ENCODE assay signal across 23 mouse cellular contexts in genomic region chr1:121284197-121284596, GRCm38 (mm10). TPM values are rescaled to one million over a fixed set of nuclear protein-coding genes. Genes with fewer than 3 reads are reported as not detected.
DNase-seq lines count a peak whose midpoint lies in the region; ATAC-seq and TF ChIP-seq lines count a peak whose summit lies in the region.
"Had no signal": no experiment of that assay in that cellular context is flagged by ENCODE, and none has a peak within 500 bp of the region (broad histone marks: within the 10 kb centered on the region; RNA-seq: fewer than 3 reads in every experiment).

No protein-coding gene starts in this region.

- H3K4me1 ChIP-seq in embryonic facial prominence, embryonic 14.5 days (ENCODE audit: control insufficient read depth, insufficient read depth, low read length), result no peaks in the 10 kb centered on the region
- H3K4me1 ChIP-seq in embryonic facial prominence, embryonic 10.5 days, result no peaks in the 10 kb centered on the region
- H3K4me1 ChIP-seq in stomach, postnatal 0 days (replicated peaks; ENCODE audit: control insufficient read depth, insufficient read depth), result no peaks in the 10 kb centered on the region
- H3K4me1 ChIP-seq: embryonic facial prominence, embryonic 12.5 days; hindbrain, embryonic 12.5 days; liver, embryonic 12.5 days; stomach, embryonic 15.5 days had no signal

- no peaks in the 10 kb centered on the region for H3K36me3 ChIP-seq in embryonic facial prominence, embryonic 14.5 days (ENCODE audit: control insufficient read depth, insufficient read depth, low read length)
- no peaks in the 10 kb centered on the region for H3K36me3 ChIP-seq in embryonic facial prominence, embryonic 10.5 days (replicated peaks)
- H3K36me3 ChIP-seq in stomach, postnatal 0 days (ENCODE audit: control insufficient read depth, insufficient read depth, low read length), result no peaks in the 10 kb centered on the region
- H3K36me3 ChIP-seq: embryonic facial prominence, embryonic 12.5 days; hindbrain, embryonic 12.5 days; liver, embryonic 12.5 days; neural tube, embryonic 15.5 days; stomach, embryonic 15.5 days had no signal

- H3K4me3 ChIP-seq in embryonic facial prominence, embryonic 14.5 days (ENCODE audit: low read depth, low read length), result no peak overlapping the region
- H3K4me3 ChIP-seq in embryonic facial prominence, embryonic 10.5 days, result no peak overlapping the region
- no peak overlapping the region for H3K4me3 ChIP-seq in stomach, postnatal 0 days (ENCODE audit: low read depth, low read length)
- H3K4me3 ChIP-seq: embryonic facial prominence, embryonic 12.5 days; hindbrain, embryonic 12.5 days; liver, embryonic 12.5 days; neural tube, embryonic 15.5 days; stomach, embryonic 15.5 days had no signal

- H3K27ac ChIP-seq in embryonic facial prominence, embryonic 14.5 days (replicated peaks; ENCODE audit: low read depth, low read length), result no peak overlapping the region
- no peak overlapping the region for H3K27ac ChIP-seq in embryonic facial prominence, embryonic 10.5 days (replicated peaks)
- H3K27ac ChIP-seq in stomach, postnatal 0 days (replicated peaks), result no peak overlapping the region
- H3K27ac ChIP-seq: embryonic facial prominence, embryonic 12.5 days; hindbrain, embryonic 12.5 days; liver, embryonic 12.5 days; neural tube, embryonic 15.5 days; stomach, embryonic 15.5 days had no signal

- H3K4me2 ChIP-seq in embryonic facial prominence, embryonic 14.5 days (ENCODE audit: low read depth, low read length), result no peak overlapping the region
- H3K4me2 ChIP-seq in stomach, postnatal 0 days (replicated peaks; ENCODE audit: low read depth), result no peak overlapping the region
- H3K4me2 ChIP-seq: embryonic facial prominence, embryonic 12.5 days; heart, embryonic 11.5 days; hindbrain, embryonic 12.5 days; liver, embryonic 12.5 days; lung, embryonic 14.5 days; neural tube, embryonic 15.5 days; stomach, embryonic 15.5 days had no signal

- H3K27me3 ChIP-seq in embryonic facial prominence, embryonic 14.5 days (replicated peaks; ENCODE audit: control insufficient read depth, insufficient read depth, low read length), result no peaks in the 10 kb centered on the region
- no peaks in the 10 kb centered on the region for H3K27me3 ChIP-seq in embryonic facial prominence, embryonic 10.5 days (replicated peaks; ENCODE audit: low read depth, poor library complexity, severe bottlenecking)
- H3K27me3 ChIP-seq in stomach, postnatal 0 days (ENCODE audit: control insufficient read depth, insufficient read depth, low read length), result no peaks in the 10 kb centered on the region
- H3K27me3 ChIP-seq: embryonic facial prominence, embryonic 12.5 days; hindbrain, embryonic 12.5 days; liver, embryonic 12.5 days; neural tube, embryonic 15.5 days; stomach, embryonic 15.5 days had no signal

- no peaks in the 10 kb centered on the region for H3K9me3 ChIP-seq in embryonic facial prominence, embryonic 14.5 days (ENCODE audit: control insufficient read depth, low read length)
- no peaks in the 10 kb centered on the region for H3K9me3 ChIP-seq in embryonic facial prominence, embryonic 10.5 days
- H3K9me3 ChIP-seq in stomach, postnatal 0 days (ENCODE audit: control insufficient read depth, low read length), result no peaks in the 10 kb centered on the region
- H3K9me3 ChIP-seq: embryonic facial prominence, embryonic 12.5 days; hindbrain, embryonic 12.5 days; liver, embryonic 12.5 days; neural tube, embryonic 15.5 days; stomach, embryonic 15.5 days had no signal

- no peak for TF ChIP-seq EP300 in stomach, postnatal 0 days (optimal IDR thresholded peaks at IDR 0.05)

- no peak overlapping the region for H3K9ac ChIP-seq in embryonic facial prominence, embryonic 14.5 days (ENCODE audit: low read depth, low read length)
- no peak overlapping the region for H3K9ac ChIP-seq in stomach, postnatal 0 days (ENCODE audit: low read length)
- H3K9ac ChIP-seq: embryonic facial prominence, embryonic 12.5 days; hindbrain, embryonic 12.5 days; liver, embryonic 12.5 days; lung, embryonic 14.5 days; neural tube, embryonic 15.5 days; stomach, embryonic 15.5 days had no signal

- ATAC-seq in embryonic facial prominence, embryonic 14.5 days (ENCODE audit: low read depth), result no peak
- ATAC-seq in stomach, postnatal 0 days (ENCODE audit: low FRiP score, low TSS enrichment), result peak; percentile 88
- ATAC-seq: forebrain, embryonic 14.5 days; liver, embryonic 12.5 days; midbrain, embryonic 16.5 days had no signal

- no peak for TF ChIP-seq CTCF in stomach, postnatal 0 days (IDR thresholded peaks at IDR 0.05; ENCODE audit: low read depth)

- 87% methylated on average over 2 of the region's 2 CpGs for WGBS in embryonic facial prominence, embryonic 14.5 days
- WGBS in embryonic facial prominence, embryonic 10.5 days, result 92% methylated on average over 2 of the region's 2 CpGs
- 68% methylated on average over 2 of the region's 2 CpGs for WGBS in stomach, postnatal 0 days

- DNase-seq in embryonic facial prominence, embryonic 14.5 days (ENCODE audit: low spot score), result peak; percentile 16
- no peak for DNase-seq in embryonic facial prominence, embryonic 10.5 days (ENCODE audit: low spot score)
- peak; percentile 24 for DNase-seq in urinary bladder, postnatal 14 days (ENCODE audit: low spot score)
- DNase-seq in urinary bladder, adult 2 months (ENCODE audit: low spot score), result no peak
- DNase-seq in kidney, postnatal 10 days, result peak; percentile 44
- DNase-seq in stomach, postnatal 0 days (ENCODE audit: low spot score), result peak; percentile 58
- no peak for DNase-seq in gastrocnemius, postnatal 25 days
- no peak for DNase-seq in right cerebral cortex, adult 18-20 months
- DNase-seq: cerebellum, adult 8-10 months; gastrocnemius, postnatal 36 days; heart, postnatal 10 days; layer of hippocampus, adult 9-11 months; lung, embryonic 14.5 days; lung, postnatal 4 days; right cerebral cortex, postnatal 25 days had no signal

RNA-seq across cellular contexts. Expression of gene Insig2, which starts 48.2 kb away (rescaled TPM):
- 26.6 and 31.8 TPM in 2 replicates for polyA plus RNA-seq in embryonic facial prominence, embryonic 14.5 days (2014; fragmentation: Nextera tagmentation; extraction: Ambion mirVana)
- polyA plus RNA-seq in embryonic facial prominence, embryonic 10.5 days (2016; fragmentation: Nextera tagmentation; extraction: Ambion mirVana), result 18.6 and 21.7 TPM in 2 replicates
- 34.3 and 44.6 TPM in 2 replicates for polyA plus RNA-seq in urinary bladder, adult 2 months (2012; rRNA removed)
- 34.9 and 42.8 TPM in 2 replicates for polyA plus RNA-seq in stomach, postnatal 0 days (2015; fragmentation: Nextera tagmentation; extraction: Ambion mirVana)
- 10 to 100 TPM; 49.3 to 60.3 TPM for total RNA-seq in gastrocnemius, postnatal 25 days (2021)

Comparison
In these comparisons a context has a peak if more than half of its experiments do, and no peak if none do; other contexts are left out.
1. DNase-seq: peak in embryonic facial prominence, embryonic 14.5 days (single experiment), urinary bladder, postnatal 14 days (single experiment), kidney, postnatal 10 days (single experiment) and stomach, postnatal 0 days (single experiment); none in embryonic facial prominence, embryonic 10.5 days (single experiment), urinary bladder, adult 2 months (single experiment), gastrocnemius, postnatal 25 days (single experiment) and right cerebral cortex, adult 18-20 months (single experiment).